Mouse (Mus musculus) R1 (cell line): ENCODE measurements around the gene Gpc4.

Experiments used
- DNase-seq: peaks from one replicate; pipeline ENCODE4 v3.0.0-alpha.2; 2018; ENCODE audit warnings: low read depth, low spot score

The Gpc4 gene

DNA sequence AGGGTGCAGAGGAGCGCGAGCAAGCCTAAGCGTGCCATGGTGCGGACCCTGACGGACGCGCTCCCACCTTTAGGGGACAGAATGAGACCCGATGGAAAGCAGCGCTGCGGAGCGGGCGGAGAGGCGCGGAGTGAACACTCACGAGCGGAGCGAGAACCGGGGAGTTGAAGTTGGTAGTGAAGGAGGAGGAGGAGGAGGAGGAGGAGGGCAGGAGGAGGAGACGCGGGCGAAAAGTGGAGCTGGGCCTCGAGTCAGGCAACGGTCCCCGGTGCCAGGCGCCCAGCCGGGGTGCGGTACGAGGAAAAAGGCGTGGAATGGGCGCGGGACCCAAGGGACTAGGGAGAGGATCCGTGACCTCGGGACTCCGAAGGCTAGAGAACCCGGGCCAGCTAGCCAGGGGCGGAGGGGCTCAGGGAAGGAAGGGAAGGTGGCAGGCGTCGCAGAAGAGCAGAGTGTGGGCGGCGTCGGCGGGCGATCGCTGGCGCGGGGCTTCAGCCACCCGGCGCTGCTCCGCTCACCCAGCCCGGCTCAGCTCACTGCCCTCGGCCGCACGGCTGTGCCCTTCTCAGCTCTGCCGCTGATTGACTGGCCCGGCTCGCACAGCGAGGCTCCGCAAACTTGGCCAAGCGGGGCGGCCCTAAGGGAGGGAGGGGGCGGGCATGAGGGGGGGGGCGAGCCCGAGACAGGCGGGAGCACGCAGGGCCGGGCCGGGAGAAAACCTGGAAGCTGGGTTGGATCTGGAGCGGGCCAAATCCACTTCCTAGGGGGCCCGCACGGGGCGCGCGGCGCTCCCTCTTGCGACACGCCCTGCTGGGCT lies at the start of gene Gpc4:
TSS of gene Gpc4 (minus strand) at position 515 of the 817 bp plus-strand sequence.
- peak; percentile 81 for DNase-seq

GRCm38 (mm10) chrX:52212846-52213245 lies 47.8 kb upstream of the Gpc4 start:
- DNase-seq = no peak

DNA sequence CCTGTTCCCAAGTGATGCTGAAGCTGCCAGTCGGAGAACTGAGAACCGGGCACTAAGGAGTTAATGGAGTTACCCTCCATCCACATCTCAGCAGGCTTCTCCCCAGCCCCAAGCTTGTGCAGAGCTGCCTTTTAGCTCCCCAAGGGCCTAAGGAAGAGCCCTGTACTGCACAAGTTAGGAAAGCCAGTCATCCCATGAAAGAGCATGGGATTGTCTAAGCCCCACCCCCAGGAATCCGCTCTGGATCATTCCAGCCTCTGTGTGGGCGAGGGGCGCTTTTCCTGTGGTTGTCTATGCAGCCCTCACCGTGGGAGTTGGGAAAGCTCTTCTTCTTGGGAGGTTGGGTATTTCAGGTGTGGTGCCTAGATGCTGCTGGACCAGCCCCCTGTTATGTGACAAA lies 34.8 kb upstream of the Gpc4 start:
- peak; percentile 93 for DNase-seq

DNA sequence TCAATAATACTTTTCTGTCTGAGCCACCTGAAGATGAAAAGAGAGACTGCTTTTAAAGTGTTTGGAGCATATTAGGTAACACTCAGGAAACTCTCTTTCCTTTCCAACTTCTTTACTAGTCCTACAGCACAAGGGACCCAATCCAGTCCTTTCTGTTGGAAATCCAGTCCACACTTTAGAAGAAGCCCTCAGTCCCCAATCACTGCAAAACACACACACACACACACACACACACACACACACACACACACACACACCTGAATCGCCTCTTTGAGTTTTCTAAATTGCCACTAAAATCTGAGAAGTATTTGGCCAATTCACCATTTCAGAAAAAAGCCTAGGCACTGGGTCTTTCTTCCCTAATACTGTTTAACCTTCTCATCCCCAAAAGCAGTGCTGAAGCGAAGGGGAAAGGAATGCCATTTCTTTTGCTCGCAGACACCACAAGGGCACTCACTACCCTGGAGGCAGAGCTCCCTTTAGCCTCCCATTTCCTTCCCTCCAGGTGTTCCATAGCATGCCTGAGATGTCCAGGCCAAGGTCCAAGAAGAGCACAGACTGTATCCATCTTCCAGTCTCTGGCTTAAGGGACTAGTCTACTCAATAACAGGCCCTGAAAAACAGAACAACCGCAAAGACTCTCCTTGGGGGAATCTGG lies 28.4 kb upstream of the Gpc4 start:
- peak; percentile 77 for DNase-seq

DNA sequence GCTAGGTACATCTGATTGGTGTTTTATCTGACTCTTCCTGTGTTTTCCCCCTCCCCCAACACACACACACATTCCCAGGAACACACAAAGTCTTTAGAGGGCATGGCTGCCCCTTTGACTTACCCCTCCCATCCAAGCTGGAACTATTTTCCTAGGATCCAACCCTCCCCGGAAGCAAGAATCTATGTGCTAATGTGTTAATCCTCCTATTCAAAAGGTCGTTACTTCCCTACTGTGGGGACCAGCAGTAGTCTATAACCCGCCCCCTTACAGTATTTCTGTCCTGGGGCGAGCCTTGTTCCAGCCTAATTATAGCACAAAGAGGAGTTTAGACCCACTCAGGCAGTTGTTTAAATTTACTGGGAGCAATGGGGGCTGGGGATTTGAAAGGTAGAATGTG lies 24.0 kb upstream of the Gpc4 start:
- peak; percentile 98 for DNase-seq

- peak; percentile 75 for DNase-seq
These were observed 18.7 kb upstream of the Gpc4 start for GRCm38 (mm10) chrX:52183551-52184442.

GRCm38 (mm10) chrX:52181401-52181800 lies 16.3 kb upstream of the Gpc4 start:
- no peak for DNase-seq

DNA sequence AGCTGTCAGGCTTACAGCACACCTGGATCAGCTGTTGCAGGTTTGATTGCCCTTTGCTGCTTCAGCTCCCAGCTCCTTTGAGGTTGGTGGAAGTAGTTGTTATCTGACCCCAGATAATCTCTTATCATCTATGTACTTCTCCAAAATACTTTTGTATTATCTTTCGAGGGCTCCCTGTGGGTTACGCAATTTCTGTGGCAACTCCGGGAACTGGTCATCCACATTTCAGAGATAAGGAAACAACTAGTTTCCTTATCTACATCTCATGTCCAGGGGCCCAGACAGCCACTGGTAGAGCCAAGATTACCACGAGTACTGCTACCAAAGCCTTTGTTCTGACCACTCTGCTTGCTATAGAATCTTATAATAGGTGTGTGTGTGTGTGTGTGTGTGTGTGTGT lies 12.0 kb upstream of the Gpc4 start:
- DNase-seq = no peak

DNA sequence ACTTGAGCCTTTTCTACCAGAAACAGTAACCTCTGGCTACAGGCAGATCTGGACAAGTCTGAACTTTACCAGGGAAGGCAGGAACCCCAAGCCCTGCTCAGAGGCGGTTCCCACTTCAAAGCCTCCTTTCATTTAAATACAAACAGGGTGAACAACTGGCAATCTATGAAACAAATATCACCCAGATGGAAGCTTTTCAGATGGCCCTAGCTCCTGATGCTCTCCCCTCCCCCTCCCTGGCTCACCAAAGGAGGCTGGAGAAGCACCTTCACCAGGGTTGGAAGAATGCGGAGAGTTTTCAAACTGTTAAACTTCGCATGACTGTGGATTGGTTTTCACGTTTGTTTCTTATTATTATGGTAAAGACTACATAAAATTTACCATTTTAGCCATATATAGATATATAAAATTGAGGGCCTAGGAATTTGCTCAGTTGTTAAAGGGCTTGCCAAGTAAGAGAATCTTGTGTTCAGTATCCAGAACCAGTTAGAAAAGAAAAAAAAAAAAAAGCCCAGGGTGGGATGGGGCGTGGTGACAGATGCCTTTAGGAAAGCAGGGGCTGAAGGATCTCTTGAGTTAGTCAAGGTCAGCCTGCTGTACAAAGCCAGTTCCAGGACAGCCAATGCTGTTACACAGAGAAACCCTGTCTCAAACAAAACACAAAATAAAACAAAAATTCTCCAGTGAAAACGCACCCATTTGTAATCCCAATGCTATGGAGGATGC lies 2.6 kb upstream of the Gpc4 start:
- DNase-seq = peak; percentile 81

DNA sequence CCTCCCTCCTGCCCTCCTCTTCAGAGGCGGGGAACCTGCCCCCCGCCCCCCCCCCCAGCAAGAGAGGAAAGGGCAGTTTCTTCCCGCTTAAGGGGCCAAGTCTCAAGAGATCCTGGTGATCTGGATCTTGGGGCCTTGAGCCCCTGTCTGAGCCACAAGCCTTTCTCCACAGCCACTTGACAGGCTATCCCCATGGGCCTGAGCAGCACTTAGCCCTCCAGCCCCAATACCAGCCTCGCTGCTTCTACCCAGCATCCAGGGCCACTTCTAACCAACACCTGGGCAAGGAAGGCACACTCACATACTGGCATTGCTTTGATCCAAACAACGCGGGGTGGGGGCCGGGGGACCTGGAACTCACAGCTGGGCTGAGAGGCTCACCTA lies 495 bp upstream of the Gpc4 start:
- no peak for DNase-seq

GRCm38 (mm10) chrX:52164134-52164737 lies 816 bp downstream of the Gpc4 start:
- DNase-seq = no peak

DNA sequence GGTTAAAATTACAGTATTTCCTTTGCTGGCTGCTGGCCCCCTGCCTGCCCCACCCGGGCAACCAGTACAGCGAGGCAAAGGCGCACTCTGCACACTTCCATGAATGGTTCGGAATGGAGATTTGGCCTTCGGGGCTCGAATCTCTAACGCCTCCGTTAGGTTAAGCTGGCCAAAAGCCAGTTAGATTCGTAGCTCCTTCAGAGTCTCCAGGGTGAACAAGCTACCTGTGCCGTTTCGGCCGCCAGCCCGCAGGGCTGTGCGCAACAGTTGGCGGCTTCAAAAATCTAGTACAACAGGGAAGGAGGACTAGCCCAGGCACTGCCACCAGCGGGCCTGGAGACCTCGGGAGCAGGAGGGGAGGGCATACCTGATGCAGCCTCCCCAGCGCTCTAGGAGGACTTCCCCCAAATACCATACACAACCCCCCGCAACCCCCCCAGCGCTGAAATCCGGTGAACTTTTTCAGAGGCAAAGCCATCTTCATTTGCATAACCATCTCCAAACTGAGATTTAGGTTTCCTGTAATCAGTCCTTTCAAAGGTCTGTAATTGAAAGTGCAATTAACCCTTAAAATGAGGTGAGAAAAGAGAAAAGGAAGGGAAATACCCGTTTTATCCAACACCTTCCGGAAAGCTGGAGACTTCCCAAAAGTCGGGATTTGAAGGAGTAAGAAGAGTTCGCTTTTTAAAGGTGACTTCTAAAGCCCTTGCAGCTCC lies 1.5 kb downstream of the Gpc4 start:
- peak; percentile 75 for DNase-seq

DNA sequence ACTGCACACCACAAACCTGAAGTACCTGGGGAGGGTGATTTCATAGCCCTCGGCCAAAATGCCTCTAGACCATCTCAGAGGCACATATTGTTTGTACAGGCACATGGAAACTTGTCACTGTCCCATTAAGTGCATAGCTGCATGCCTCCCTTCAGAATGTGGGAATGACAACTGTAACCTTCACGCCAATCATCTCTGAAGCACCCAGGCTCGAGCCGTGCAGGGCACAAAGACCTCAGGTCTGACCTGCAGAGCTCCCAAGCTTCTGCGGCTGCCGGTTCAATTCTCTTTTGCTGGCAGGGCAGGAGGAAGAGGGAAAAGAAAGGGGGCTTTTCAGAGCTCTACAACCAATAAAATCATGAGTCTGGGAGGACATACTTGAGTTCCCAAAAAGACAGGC lies 2.3 kb downstream of the Gpc4 start:
- no peak for DNase-seq

- DNase-seq = no peak
These were observed 2.8 kb downstream of the Gpc4 start for GRCm38 (mm10) chrX:52162206-52162605.

GRCm38 (mm10) chrX:52159621-52160020 lies 5.4 kb downstream of the Gpc4 start:
- DNase-seq = peak; percentile 66

GRCm38 (mm10) chrX:52155408-52155953 lies 9.6 kb downstream of the Gpc4 start:
- peak; percentile 37 for DNase-seq

DNA sequence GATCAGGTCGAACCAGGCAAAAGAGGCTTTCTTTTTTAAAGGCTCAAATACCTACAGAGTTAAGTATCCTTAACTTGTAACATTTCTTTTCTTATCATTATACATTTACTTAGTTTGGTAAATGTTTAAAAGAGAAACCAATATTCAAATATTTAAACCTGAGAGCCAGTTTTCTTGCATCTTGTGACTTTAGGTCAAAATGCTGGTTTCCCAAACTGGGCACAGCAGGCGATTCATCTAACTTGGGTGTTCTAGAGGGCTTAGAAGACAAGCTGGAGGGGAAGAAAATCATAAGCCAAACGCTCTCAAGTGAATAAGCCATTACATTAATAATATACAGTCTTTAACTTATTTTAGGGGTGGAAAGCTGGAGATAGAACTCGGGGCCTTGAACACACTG lies 10.2 kb downstream of the Gpc4 start:
- no peak for DNase-seq

DNA sequence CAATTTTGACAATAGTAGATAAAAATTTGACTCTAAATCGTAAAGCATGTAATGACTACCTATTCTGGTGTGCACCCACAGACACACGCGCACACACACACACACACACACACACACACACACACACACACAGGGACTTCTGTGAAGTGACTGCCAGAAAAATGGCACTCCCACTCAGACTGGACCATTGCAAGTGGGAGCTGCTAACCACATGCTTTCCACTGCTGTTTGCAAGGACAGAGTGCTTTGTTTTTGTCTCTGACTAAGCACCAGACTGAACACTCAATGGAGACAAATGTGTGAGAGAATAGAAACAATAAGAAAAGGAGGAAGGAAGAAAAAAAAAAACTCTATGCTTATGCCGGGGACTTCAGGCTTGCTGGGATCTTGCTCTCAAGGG lies 11.6 kb downstream of the Gpc4 start:
- DNase-seq = no peak

DNA sequence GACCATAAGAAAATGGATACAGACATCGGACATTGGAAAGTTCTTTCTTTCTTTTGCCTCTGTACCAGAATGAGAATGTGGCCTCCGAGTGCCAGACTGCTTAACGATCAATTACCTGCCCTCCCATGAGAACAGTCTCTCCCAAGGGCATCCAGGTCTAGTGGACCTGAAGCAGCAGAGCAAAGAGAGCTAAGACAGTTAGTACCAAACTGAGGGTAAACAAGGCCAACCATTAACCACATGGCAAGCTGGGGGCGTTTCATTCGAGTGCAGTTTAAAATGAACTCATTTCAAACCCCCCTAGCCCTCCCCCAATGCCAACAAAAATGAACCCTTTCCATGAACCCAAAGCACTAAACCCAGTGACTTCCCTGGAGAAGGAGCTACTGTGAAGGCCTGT lies 12.1 kb downstream of the Gpc4 start:
- no peak for DNase-seq

GRCm38 (mm10) chrX:52151555-52151954 lies 13.5 kb downstream of the Gpc4 start:
- DNase-seq = no peak
